Mouse (Mus musculus) neural tube, embryonic 14.5 days (tissue): ENCODE measurements around the gene Capza2. TPM values are rescaled to one million over a fixed set of nuclear protein-coding genes. Genes with fewer than 3 reads are reported as not detected.
A peak's percentile ranks its signal among the peaks of the same experiment; 100 is the strongest.
"Not testable (repeated sequence)": the region's sequence is repeated elsewhere in the genome, so short reads cannot be mapped to it uniquely, and the experiment has no call there.

Experiments used
- ATAC-seq: fragments of 200-750 bp; cut with Nextera tagmentation; 2 replicates; pipeline ENCODE4 v1.8.0; 2017; ENCODE audit warnings: low read depth, mild to moderate bottlenecking, moderate TSS enrichment, moderate library complexity
- H3K27ac ChIP-seq: fragments of 300-500 bp; sonication (generic); 2 replicates; pipeline ENCODE4 v1.5.1; 2014; ENCODE audit warnings: low read depth, mild to moderate bottlenecking, control low read depth, low read length, moderate library complexity, mixed read lengths
- H3K27me3 ChIP-seq: fragments of 300-500 bp; sonication (generic); 2 replicates; pipeline ENCODE4 v1.6.1; 2014; ENCODE audit warnings: low read length; ENCODE audit not compliant: control insufficient read depth, insufficient read depth
- H3K36me3 ChIP-seq: fragments of 300-500 bp; sonication (generic); 2 replicates; pipeline ENCODE4 v1.6.1; 2014; ENCODE audit warnings: low read length, mixed read lengths; ENCODE audit not compliant: control insufficient read depth, insufficient read depth
- H3K4me1 ChIP-seq: fragments of 300-500 bp; sonication (generic); 2 replicates; pipeline ENCODE4 v1.6.1; 2014; ENCODE audit warnings: low read length; ENCODE audit not compliant: control insufficient read depth, insufficient read depth
- H3K4me2 ChIP-seq: fragments of 300-500 bp; sonication (generic); 2 replicates; pipeline ENCODE4 v1.6.1; 2014; ENCODE audit warnings: mild to moderate bottlenecking, low read depth, low read length, control low read depth
- H3K4me3 ChIP-seq: fragments of 300-500 bp; sonication (generic); 2 replicates; pipeline ENCODE4 v1.5.1; 2014; ENCODE audit warnings: low read depth, low read length, control low read depth, mixed read lengths
- H3K9ac ChIP-seq: fragments of 300-500 bp; sonication (generic); replicated peaks from 2 replicates; pipeline ENCODE4 v1.6.1; 2014; ENCODE audit warnings: low read depth, mild to moderate bottlenecking, control low read depth, low read length, mixed read lengths
- H3K9me3 ChIP-seq: fragments of 300-500 bp; sonication (generic); 2 replicates; pipeline ENCODE4 v1.6.1; 2016; ENCODE audit warnings: low read length; ENCODE audit not compliant: control insufficient read depth
- WGBS: fragments of 180-500 bp; shearing (Covaris S2); extraction: QIAGEN DNeasy Blood & Tissue Kit; methylation state at CpG from one replicate; pipeline ENCODE4 v1.1.7; 2014; 5-methylcytosine and 5-hydroxymethylcytosine counted together
- polyA plus RNA-seq: library from polyadenylated mRNA; unstranded; fragments of >200 nt; fragmentation: Nextera tagmentation; extraction: Ambion mirVana; gene quantifications from 2 replicates; pipeline ENCODE4 v1.2.1, GENCODE M21; 2014

Capza2 gene
- polyA plus RNA-seq, 1 experiment from 2014 or later, result 287 TPM

DNA sequence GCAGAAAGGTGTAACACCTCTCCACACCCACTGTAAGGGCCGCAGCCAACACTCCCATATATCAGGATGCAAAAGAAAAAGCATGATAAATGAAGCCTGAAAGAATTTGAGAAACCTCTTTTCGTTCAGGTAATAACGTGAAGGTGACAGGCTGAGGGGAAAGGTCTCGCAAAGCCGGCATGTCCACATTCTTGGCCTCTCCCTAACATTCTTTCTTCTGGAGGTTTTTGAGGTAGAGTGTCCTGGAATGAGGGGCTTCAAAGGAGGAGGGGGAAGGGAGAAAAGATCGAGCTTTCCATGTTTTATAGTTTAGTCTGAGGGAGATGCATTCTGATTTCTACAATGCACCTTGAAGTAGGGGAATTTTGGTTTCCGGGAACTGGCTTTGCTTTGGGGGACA, 56.6 kb downstream of the Capza2 start, which contains the start of gene St7:
St7 (plus strand) TSS at position 287 of the 400 bp plus-strand sequence.
- Histone ChIP-seq H3K9me3 (no peaks in the 10 kb centered on the region), H3K27ac (peak within 1 kb of the TSS; percentile 35; the same call in 1 of the 2 replicates), H3K27me3 (no peaks in the 10 kb centered on the region), H3K9ac (peak within 1 kb of the TSS; percentile 72), H3K4me2 (peak within 1 kb of the TSS; percentile 84), H3K4me1 (no peaks in the 10 kb centered on the region), H3K4me3 (peak within 1 kb of the TSS; percentile 76), H3K36me3 (no peaks in the 10 kb centered on the region)
- WGBS, result 76% methylated on average over 7 of the region's 7 CpGs
- no peak for ATAC-seq

GRCm38 (mm10) chr6:17693726-17694549, 57.9 kb downstream of the Capza2 start:
- peak; percentile 89 for ATAC-seq
- H3K27me3 ChIP-seq, result no peaks in the 10 kb centered on the region
- WGBS, result under 1% methylated on average over 81 of the region's 97 CpGs
- peak overlapping the region; percentile 72 for H3K9ac ChIP-seq
- H3K36me3 ChIP-seq, result no peaks in the 10 kb centered on the region
- no peaks in the 10 kb centered on the region for H3K9me3 ChIP-seq
- peak overlapping the region; percentile 76 for H3K4me3 ChIP-seq
- peak overlapping the region; percentile 35 for H3K27ac ChIP-seq
- no peaks in the 10 kb centered on the region for H3K4me1 ChIP-seq
- peak overlapping the region; percentile 84 for H3K4me2 ChIP-seq

DNA sequence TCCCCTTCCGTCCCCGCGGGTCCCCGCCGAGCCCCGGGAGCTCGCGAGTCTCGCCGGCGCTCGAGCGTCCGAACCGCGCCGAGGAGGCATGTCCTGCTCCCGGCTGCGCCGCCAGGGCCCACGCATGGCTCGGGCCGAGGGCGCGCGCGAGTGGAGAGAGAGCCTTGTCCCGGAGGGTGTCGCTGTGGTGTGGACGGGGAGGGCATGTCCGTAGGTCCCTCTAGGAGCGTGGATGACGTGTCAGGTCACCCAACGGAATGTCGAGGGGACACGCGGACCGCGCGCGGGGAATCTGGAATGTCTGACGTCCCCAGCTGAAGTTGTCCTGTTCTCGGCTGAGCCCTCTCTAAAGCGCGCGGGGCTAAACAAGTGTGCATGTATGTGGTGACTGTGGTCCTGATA, 58.5 kb downstream of the Capza2 start:
- under 1% methylated on average over 42 of the region's 46 CpGs for WGBS

GRCm38 (mm10) chr6:17696321-17696734, 60.3 kb downstream of the Capza2 start:
- H3K4me3 ChIP-seq, result no peak overlapping the region
- H3K27me3 ChIP-seq, result no peaks in the 10 kb centered on the region
- no peak for ATAC-seq
- WGBS, result 53% methylated on average over 5 of the region's 5 CpGs
- no peaks in the 10 kb centered on the region for H3K4me1 ChIP-seq
- no peak overlapping the region for H3K27ac ChIP-seq
- no peaks in the 10 kb centered on the region for H3K9me3 ChIP-seq
- no peak overlapping the region for H3K9ac ChIP-seq
- H3K36me3 ChIP-seq, result no peaks in the 10 kb centered on the region
- H3K4me2 ChIP-seq, result no peak overlapping the region

More for the DNA sequence above, 58.5 kb downstream of the Capza2 start:
- Histone ChIP-seq H3K9me3 (no peaks in the 10 kb centered on the region), H3K36me3 (no peaks in the 10 kb centered on the region), H3K4me3 (peak overlapping the region; percentile 76), H3K27ac (peak overlapping the region; percentile 35), H3K9ac (peak overlapping the region; percentile 72), H3K4me1 (no peaks in the 10 kb centered on the region), H3K27me3 (no peaks in the 10 kb centered on the region), H3K4me2 (peak overlapping the region; percentile 84)
- ATAC-seq, result peak; percentile 89

- no peak overlapping the region for H3K9ac ChIP-seq
- H3K27me3 ChIP-seq, result no peaks in the 10 kb centered on the region
- no peak overlapping the region for H3K4me3 ChIP-seq
- H3K9me3 ChIP-seq, result no peaks in the 10 kb centered on the region
- ATAC-seq, result peak; percentile 61; the same call in 1 of the 2 replicates
- H3K4me2 ChIP-seq, result no peak overlapping the region
- no peaks in the 10 kb centered on the region for H3K4me1 ChIP-seq
- no peaks in the 10 kb centered on the region for H3K36me3 ChIP-seq
- WGBS, result 45% methylated on average over 7 of the region's 7 CpGs
- no peak overlapping the region for H3K27ac ChIP-seq
Observed at GRCm38 (mm10) chr6:17700936-17701612, 65.0 kb downstream of the Capza2 start.

DNA sequence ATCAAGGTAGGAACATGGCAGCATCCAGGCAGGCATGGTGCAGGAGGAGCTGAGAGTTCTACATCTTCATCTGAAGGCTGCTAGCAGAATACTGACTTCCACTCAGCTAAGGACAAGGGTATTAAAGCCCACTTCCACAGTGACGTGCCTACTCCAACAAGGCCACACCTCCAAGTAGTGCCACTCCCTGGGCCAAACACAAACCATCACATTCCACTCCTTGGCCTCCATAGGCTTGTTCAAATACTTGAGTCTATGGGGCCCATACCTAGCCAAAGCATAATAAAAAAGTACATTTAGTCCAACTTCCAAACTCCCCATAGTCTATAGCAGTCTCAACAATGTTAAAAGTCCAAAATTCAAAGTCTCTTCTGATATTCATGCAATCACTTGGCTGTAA, 68.0 kb downstream of the Capza2 start:
- H3K4me3 ChIP-seq, H3K4me2 ChIP-seq, H3K4me1 ChIP-seq, H3K27me3 ChIP-seq, ATAC-seq, H3K27ac ChIP-seq, H3K9ac ChIP-seq, H3K36me3 ChIP-seq, H3K9me3 ChIP-seq: not testable (repeated sequence)
- 88% methylated on average over 1 of the region's 1 CpGs for WGBS

GRCm38 (mm10) chr6:17705973-17706372, 69.9 kb downstream of the Capza2 start:
- ATAC-seq, result no peak

More at GRCm38 (mm10) chr6:17705973-17706372, 69.9 kb downstream of the Capza2 start:
- Histone ChIP-seq H3K4me3 (no peak overlapping the region), H3K27ac (no peak overlapping the region), H3K36me3 (no peaks in the 10 kb centered on the region), H3K9ac (no peak overlapping the region), H3K4me2 (no peak overlapping the region), H3K27me3 (no peaks in the 10 kb centered on the region), H3K9me3 (no peaks in the 10 kb centered on the region), H3K4me1 (no peaks in the 10 kb centered on the region)
- WGBS, result 89% methylated on average over 3 of the region's 3 CpGs
